Mouse (Mus musculus) neural tube, embryonic 14.5 days (tissue): ENCODE measurements around the gene Evi5. TPM values are rescaled to one million over a fixed set of nuclear protein-coding genes. Genes with fewer than 3 reads are reported as not detected.
"Not testable (repeated sequence)": the region's sequence is repeated elsewhere in the genome, so short reads cannot be mapped to it uniquely, and the experiment has no call there.

Experiments used
- ATAC-seq: fragments of 200-750 bp; cut with Nextera tagmentation; 2 replicates; pipeline ENCODE4 v1.8.0; 2017; ENCODE audit warnings: low read depth, mild to moderate bottlenecking, moderate TSS enrichment, moderate library complexity
- H3K27ac ChIP-seq: fragments of 300-500 bp; sonication (generic); 2 replicates; pipeline ENCODE4 v1.5.1; 2014; ENCODE audit warnings: low read depth, mild to moderate bottlenecking, control low read depth, low read length, moderate library complexity, mixed read lengths
- H3K27me3 ChIP-seq: fragments of 300-500 bp; sonication (generic); 2 replicates; pipeline ENCODE4 v1.6.1; 2014; ENCODE audit warnings: low read length; ENCODE audit not compliant: control insufficient read depth, insufficient read depth
- H3K36me3 ChIP-seq: fragments of 300-500 bp; sonication (generic); 2 replicates; pipeline ENCODE4 v1.6.1; 2014; ENCODE audit warnings: low read length, mixed read lengths; ENCODE audit not compliant: control insufficient read depth, insufficient read depth
- H3K4me1 ChIP-seq: fragments of 300-500 bp; sonication (generic); 2 replicates; pipeline ENCODE4 v1.6.1; 2014; ENCODE audit warnings: low read length; ENCODE audit not compliant: control insufficient read depth, insufficient read depth
- H3K4me2 ChIP-seq: fragments of 300-500 bp; sonication (generic); 2 replicates; pipeline ENCODE4 v1.6.1; 2014; ENCODE audit warnings: mild to moderate bottlenecking, low read depth, low read length, control low read depth
- H3K4me3 ChIP-seq: fragments of 300-500 bp; sonication (generic); 2 replicates; pipeline ENCODE4 v1.5.1; 2014; ENCODE audit warnings: low read depth, low read length, control low read depth, mixed read lengths
- H3K9ac ChIP-seq: fragments of 300-500 bp; sonication (generic); replicated peaks from 2 replicates; pipeline ENCODE4 v1.6.1; 2014; ENCODE audit warnings: low read depth, mild to moderate bottlenecking, control low read depth, low read length, mixed read lengths
- H3K9me3 ChIP-seq: fragments of 300-500 bp; sonication (generic); 2 replicates; pipeline ENCODE4 v1.6.1; 2016; ENCODE audit warnings: low read length; ENCODE audit not compliant: control insufficient read depth
- WGBS: fragments of 180-500 bp; shearing (Covaris S2); extraction: QIAGEN DNeasy Blood & Tissue Kit; methylation state at CpG from one replicate; pipeline ENCODE4 v1.1.7; 2014; 5-methylcytosine and 5-hydroxymethylcytosine counted together
- polyA plus RNA-seq: library from polyadenylated mRNA; unstranded; fragments of >200 nt; fragmentation: Nextera tagmentation; extraction: Ambion mirVana; gene quantifications from 2 replicates; pipeline ENCODE4 v1.2.1, GENCODE M21; 2014

The Evi5 gene
- polyA plus RNA-seq, 1 experiment from 2014 or later = 59.9 TPM

- Histone ChIP-seq H3K9me3 (no peaks in the 10 kb centered on the region), H3K4me2 (no peak overlapping the region), H3K4me1 (no peaks in the 10 kb centered on the region), H3K9ac (no peak overlapping the region), H3K27me3 (no peaks in the 10 kb centered on the region), H3K27ac (no peak overlapping the region), H3K36me3 (peaks cover 58% of the 10 kb centered on the region), H3K4me3 (no peak overlapping the region)
- 88% methylated on average over 2 of the region's 2 CpGs for WGBS
- no peak for ATAC-seq
These were observed 33.7 kb upstream of the Evi5 start for GRCm38 (mm10) chr5:107908514-107909110.

GRCm38 (mm10) chr5:107904325-107904724, 29.4 kb upstream of the Evi5 start:
- no peak overlapping the region for H3K4me2 ChIP-seq
- H3K27me3 ChIP-seq = no peaks in the 10 kb centered on the region
- WGBS = 79% methylated on average over 3 of the region's 3 CpGs
- H3K4me1 ChIP-seq = peaks cover 10% of the 10 kb centered on the region; the same call in 1 of the 2 replicates
- H3K4me3 ChIP-seq = no peak overlapping the region
- H3K9me3 ChIP-seq = no peaks in the 10 kb centered on the region
- ATAC-seq = no peak
- peaks cover 60% of the 10 kb centered on the region for H3K36me3 ChIP-seq
- no peak overlapping the region for H3K9ac ChIP-seq
- H3K27ac ChIP-seq = no peak overlapping the region

- Histone ChIP-seq H3K4me3 (peak overlapping the region; percentile 98), H3K36me3 (peaks cover 33% of the 10 kb centered on the region), H3K4me1 (peaks cover 10% of the 10 kb centered on the region; the same call in 1 of the 2 replicates), H3K27me3 (no peaks in the 10 kb centered on the region), H3K4me2 (peak overlapping the region; percentile 87), H3K27ac (peak overlapping the region; percentile 83), H3K9me3 (no peaks in the 10 kb centered on the region), H3K9ac (peak overlapping the region; percentile 86)
- WGBS = under 1% methylated on average over 23 of the region's 23 CpGs
- ATAC-seq = peak; percentile 8; the same call in 1 of the 2 replicates
These were observed 26.2 kb upstream of the Evi5 start for GRCm38 (mm10) chr5:107901014-107901615.

GRCm38 (mm10) chr5:107900206-107901013, 25.5 kb upstream of the Evi5 start, which contains the start of gene Rpl5:
Gene Rpl5 (plus strand): TSS chr5:107900502.
- Histone ChIP-seq H3K4me3 (peak within 1 kb of the TSS; percentile 98), H3K27ac (peak within 1 kb of the TSS; percentile 83), H3K27me3 (no peaks in the 10 kb centered on the region), H3K36me3 (peaks cover 26% of the 10 kb centered on the region; the same call in 1 of the 2 replicates), H3K4me1 (peaks cover 10% of the 10 kb centered on the region; the same call in 1 of the 2 replicates), H3K4me2 (peak within 1 kb of the TSS; percentile 87), H3K9me3 (no peaks in the 10 kb centered on the region), H3K9ac (peak within 1 kb of the TSS; percentile 86)
- ATAC-seq = peak; percentile 98
- WGBS = 4% methylated on average over 66 of the region's 66 CpGs

- Histone ChIP-seq H3K9ac (no peak overlapping the region), H3K4me2 (no peak overlapping the region), H3K27me3 (no peaks in the 10 kb centered on the region), H3K27ac (no peak overlapping the region), H3K36me3 (no peaks in the 10 kb centered on the region), H3K4me1 (peaks cover under 1% of the 10 kb centered on the region; the same call in 1 of the 2 replicates), H3K4me3 (no peak overlapping the region), H3K9me3 (no peaks in the 10 kb centered on the region)
- WGBS = 70% methylated on average over 1 of the region's 1 CpGs
- no peak for ATAC-seq
These were observed 21.4 kb upstream of the Evi5 start for GRCm38 (mm10) chr5:107896265-107896664.

GRCm38 (mm10) chr5:107894676-107895075, 19.8 kb upstream of the Evi5 start:
- Histone ChIP-seq H3K27me3 (no peaks in the 10 kb centered on the region), H3K9me3 (no peaks in the 10 kb centered on the region), H3K27ac (no peak overlapping the region), H3K36me3 (no peaks in the 10 kb centered on the region), H3K4me3 (no peak overlapping the region), H3K4me2 (no peak overlapping the region), H3K9ac (no peak overlapping the region), H3K4me1 (no peaks in the 10 kb centered on the region)
- WGBS = 71% methylated on average over 7 of the region's 7 CpGs
- no peak for ATAC-seq

GRCm38 (mm10) chr5:107891515-107891914, 16.6 kb upstream of the Evi5 start:
- H3K9me3 ChIP-seq, ATAC-seq, H3K4me2 ChIP-seq, H3K36me3 ChIP-seq, H3K4me1 ChIP-seq, H3K27ac ChIP-seq, H3K9ac ChIP-seq, H3K27me3 ChIP-seq, H3K4me3 ChIP-seq: not testable (repeated sequence)
- no CpG with 5 or more reads among the region's 1 CpGs for WGBS

GRCm38 (mm10) chr5:107889994-107890888, 15.3 kb upstream of the Evi5 start:
- Histone ChIP-seq H3K9ac (no peak overlapping the region), H3K9me3 (no peaks in the 10 kb centered on the region), H3K36me3 (no peaks in the 10 kb centered on the region), H3K27me3 (no peaks in the 10 kb centered on the region), H3K4me3 (no peak overlapping the region), H3K27ac (no peak overlapping the region), H3K4me1 (no peaks in the 10 kb centered on the region), H3K4me2 (no peak overlapping the region)
- WGBS = 69% methylated on average over 9 of the region's 9 CpGs
- no peak for ATAC-seq
